Mouse (Mus musculus) stomach, postnatal 0 days (tissue): Measurements from ENCODE around the gene Lce1b. TPM values are rescaled to one million over a fixed set of nuclear protein-coding genes. Genes with fewer than 3 reads are reported as not detected.
"Not testable (repeated sequence)": the region's sequence is repeated elsewhere in the genome, so short reads cannot be mapped to it uniquely, and the experiment has no call there.

Experiments used
- ATAC-seq: fragments of 200-750 bp; cut with Nextera tagmentation; 2 replicates; pipeline ENCODE4 v1.8.0; 2017; ENCODE audit not compliant: low FRiP score, low TSS enrichment
- DNase-seq: peaks from one replicate; pipeline ENCODE4 v3.0.0-alpha.2; 2016; ENCODE audit warnings: low spot score
- H3K27ac ChIP-seq: fragments of 300-500 bp; sonication (generic); replicated peaks from 2 replicates; pipeline ENCODE4 v1.5.1; 2014; ENCODE audit warnings: mild to moderate bottlenecking, control low read depth
- H3K27me3 ChIP-seq: fragments of 300-500 bp; sonication (generic); 2 replicates; pipeline ENCODE4 v1.6.1; 2014; ENCODE audit warnings: low read length; ENCODE audit not compliant: control insufficient read depth, insufficient read depth
- H3K36me3 ChIP-seq: fragments of 300-500 bp; sonication (generic); 2 replicates; pipeline ENCODE4 v1.6.1; 2014; ENCODE audit warnings: low read length, mixed read lengths; ENCODE audit not compliant: control insufficient read depth, insufficient read depth
- H3K4me1 ChIP-seq: fragments of 300-500 bp; sonication (generic); replicated peaks from 2 replicates; pipeline ENCODE4 v1.6.1; 2014; ENCODE audit warnings: antibody characterized with exemption; ENCODE audit not compliant: control insufficient read depth, insufficient read depth
- H3K4me2 ChIP-seq: fragments of 300-500 bp; sonication (generic); replicated peaks from 2 replicates; pipeline ENCODE4 v1.6.1; 2014; ENCODE audit warnings: low read depth, mild to moderate bottlenecking, control low read depth, moderate library complexity
- H3K4me3 ChIP-seq: fragments of 300-500 bp; sonication (generic); 2 replicates; pipeline ENCODE4 v1.5.1; 2014; ENCODE audit warnings: low read depth, low read length, control low read depth
- H3K9ac ChIP-seq: fragments of 300-500 bp; sonication (generic); 2 replicates; pipeline ENCODE4 v1.6.1; 2014; ENCODE audit warnings: mild to moderate bottlenecking, low read length, control low read depth, mixed read lengths
- H3K9me3 ChIP-seq: fragments of 300-500 bp; sonication (generic); 2 replicates; pipeline ENCODE4 v1.6.1; 2016; ENCODE audit warnings: low read length; ENCODE audit not compliant: control insufficient read depth
- CTCF ChIP-seq: IDR thresholded peaks from 2 replicates; pipeline ENCODE4 v1.5.1; 2016; ENCODE audit warnings: antibody characterized with exemption, low read depth, mild to moderate bottlenecking, moderate library complexity
- EP300 ChIP-seq: optimal IDR thresholded peaks from 2 replicates; pipeline ENCODE3; 2016; ENCODE audit warnings: antibody characterized with exemption
- WGBS: fragments of 180-500 bp; shearing (Covaris S2); extraction: QIAGEN DNeasy Blood & Tissue Kit; methylation state at CpG from one replicate; pipeline ENCODE4 v1.1.7; 2014; 5-methylcytosine and 5-hydroxymethylcytosine counted together
- polyA plus RNA-seq: library from polyadenylated mRNA; unstranded; fragments of >200 nt; fragmentation: Nextera tagmentation; extraction: Ambion mirVana; gene quantifications from 2 replicates; pipeline ENCODE4 v1.2.1, GENCODE M21; 2015

Gene Lce1b
- 116 and 135 TPM in 2 replicates for polyA plus RNA-seq

- no peak for ATAC-seq
- Histone ChIP-seq H3K4me3 (no peak within 1 kb of the TSS), H3K27me3 (no peaks in the 10 kb centered on the region), H3K4me1 (no peaks in the 10 kb centered on the region), H3K9ac (no peak within 1 kb of the TSS), H3K36me3 (no peaks in the 10 kb centered on the region), H3K4me2 (no peak within 1 kb of the TSS), H3K27ac (no peak within 1 kb of the TSS), H3K9me3 (no peaks in the 10 kb centered on the region)
- no peak for DNase-seq
- TF ChIP-seq CTCF: no peak
- TF ChIP-seq EP300: no peak
Observed at GRCm38 (mm10) chr3:92656826-92657225, at the start of gene Lce1b. Gene Lce1b, minus strand, starts transcription at chr3:92656926.

GRCm38 (mm10) chr3:92694613-92695012, 37.9 kb upstream of the Lce1b start:
- Histone ChIP-seq H3K9ac (no peak overlapping the region), H3K27me3 (no peaks in the 10 kb centered on the region), H3K4me2 (no peak overlapping the region), H3K4me1 (no peaks in the 10 kb centered on the region), H3K4me3 (no peak overlapping the region), H3K36me3 (no peaks in the 10 kb centered on the region), H3K27ac (no peak overlapping the region), H3K9me3 (no peaks in the 10 kb centered on the region)
- 20% methylated on average over 1 of the region's 1 CpGs for WGBS
- ATAC-seq (no peak), DNase-seq (no peak)
- TF ChIP-seq CTCF (no peak), EP300 (no peak)

GRCm38 (mm10) chr3:92691688-92692087, 35.0 kb upstream of the Lce1b start:
- ATAC-seq: no peak
- no peak for TF ChIP-seq EP300
- no peak for TF ChIP-seq CTCF

GRCm38 (mm10) chr3:92689154-92689553, 32.4 kb upstream of the Lce1b start:
- H3K27me3 ChIP-seq, H3K4me2 ChIP-seq, ATAC-seq, H3K9me3 ChIP-seq, H3K4me1 ChIP-seq, H3K36me3 ChIP-seq, DNase-seq, H3K9ac ChIP-seq, H3K4me3 ChIP-seq, H3K27ac ChIP-seq: not testable (repeated sequence)
- 62% methylated on average over 16 of the region's 16 CpGs for WGBS

More at GRCm38 (mm10) chr3:92691688-92692087, 35.0 kb upstream of the Lce1b start:
- Histone ChIP-seq H3K4me3 (no peak overlapping the region), H3K4me1 (no peaks in the 10 kb centered on the region), H3K9me3 (no peaks in the 10 kb centered on the region), H3K27ac (no peak overlapping the region), H3K4me2 (no peak overlapping the region), H3K9ac (no peak overlapping the region), H3K36me3 (no peaks in the 10 kb centered on the region), H3K27me3 (no peaks in the 10 kb centered on the region)
- no peak for DNase-seq

- no peak within 1 kb of the TSS for H3K9ac ChIP-seq
- no peak for DNase-seq
- H3K4me1 ChIP-seq: no peaks in the 10 kb centered on the region
- WGBS: 38% methylated on average over 2 of the region's 2 CpGs
- H3K9me3 ChIP-seq: no peaks in the 10 kb centered on the region
- no peak for TF ChIP-seq EP300
- TF ChIP-seq CTCF: no peak
- H3K27me3 ChIP-seq: no peaks in the 10 kb centered on the region
- H3K27ac ChIP-seq: no peak within 1 kb of the TSS
- no peaks in the 10 kb centered on the region for H3K36me3 ChIP-seq
- H3K4me3 ChIP-seq: no peak within 1 kb of the TSS
- no peak for ATAC-seq
- no peak within 1 kb of the TSS for H3K4me2 ChIP-seq
Observed at GRCm38 (mm10) chr3:92687110-92687509, 30.4 kb upstream of the Lce1b start, which contains the start of gene Lce1d. Gene Lce1d, minus strand, starts transcription at chr3:92687210.

- no peaks in the 10 kb centered on the region for H3K27me3 ChIP-seq
- H3K9ac ChIP-seq: no peak within 1 kb of the TSS
- TF ChIP-seq EP300: no peak
- no peak for TF ChIP-seq CTCF
- H3K27ac ChIP-seq: no peak within 1 kb of the TSS
- no peaks in the 10 kb centered on the region for H3K36me3 ChIP-seq
- no peaks in the 10 kb centered on the region for H3K4me1 ChIP-seq
- DNase-seq: no peak
- H3K4me2 ChIP-seq: no peak within 1 kb of the TSS
- WGBS: 91% methylated on average over 4 of the region's 4 CpGs
- no peak within 1 kb of the TSS for H3K4me3 ChIP-seq
- H3K9me3 ChIP-seq: no peaks in the 10 kb centered on the region
- no peak for ATAC-seq
Observed at GRCm38 (mm10) chr3:92678947-92679346, 22.2 kb upstream of the Lce1b start, which contains the start of gene Lce1c. Gene Lce1c, plus strand, starts transcription at chr3:92679247.
